Mouse (Mus musculus): ENCODE measurements at regions not wholly inside any gene's neighbourhood (a gene's known extent, or its start where the extent isn't known, plus 50 kb on each side); places are given as distances from the start of the nearest gene placed in this dataset.

DNA sequence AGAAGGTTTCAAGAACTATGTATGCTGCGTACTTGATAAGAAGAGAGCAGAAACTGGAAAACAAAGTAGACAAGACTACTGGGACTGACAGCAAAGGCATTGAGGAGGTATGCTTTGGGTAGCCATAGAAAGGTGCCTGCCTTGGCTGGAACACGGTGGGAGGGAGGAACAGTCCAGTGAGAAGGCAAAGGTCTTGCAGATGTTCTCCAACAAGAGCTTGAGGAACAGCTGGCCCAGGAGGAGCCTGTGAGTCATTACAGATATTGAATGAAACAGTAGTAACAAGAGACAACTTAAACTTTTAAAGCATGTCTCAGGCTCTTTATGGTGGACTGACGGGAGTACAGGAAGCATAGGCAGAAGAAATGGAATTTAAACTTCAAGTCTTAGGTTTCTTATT lies 424.9 kb upstream of the Sphkap start:
- DNase-seq = no peak

DNA sequence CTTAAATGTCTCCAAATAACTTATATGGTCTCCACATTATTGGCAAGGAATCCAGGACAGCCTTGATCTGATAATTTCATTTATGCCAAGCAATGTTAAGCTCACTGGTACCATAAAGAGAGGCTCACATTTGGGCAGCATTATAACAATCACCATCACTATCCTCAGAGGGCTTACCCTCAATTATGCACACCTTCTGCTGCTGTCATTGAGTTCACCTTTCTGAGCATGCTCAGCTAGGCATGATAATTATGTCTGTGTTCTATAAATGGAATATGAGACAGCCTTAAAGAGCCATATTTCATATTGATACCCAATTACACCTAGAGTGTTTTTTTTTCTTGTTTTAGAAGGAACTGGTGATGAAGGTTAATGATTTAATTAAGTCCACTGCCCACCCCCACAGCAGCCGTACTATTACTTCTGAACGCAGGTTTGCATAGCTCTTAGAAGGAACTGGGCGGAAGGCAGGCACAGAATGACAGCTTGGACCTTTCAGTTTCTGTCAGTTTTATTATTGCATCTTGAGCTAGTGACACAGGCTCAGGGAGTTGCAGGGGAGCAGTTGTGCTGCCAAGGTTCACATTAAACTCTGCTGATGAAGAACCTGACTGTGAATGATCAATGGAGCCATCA lies 424.0 kb upstream of the Sphkap start:
- DNase-seq = peak; percentile 13

DNA sequence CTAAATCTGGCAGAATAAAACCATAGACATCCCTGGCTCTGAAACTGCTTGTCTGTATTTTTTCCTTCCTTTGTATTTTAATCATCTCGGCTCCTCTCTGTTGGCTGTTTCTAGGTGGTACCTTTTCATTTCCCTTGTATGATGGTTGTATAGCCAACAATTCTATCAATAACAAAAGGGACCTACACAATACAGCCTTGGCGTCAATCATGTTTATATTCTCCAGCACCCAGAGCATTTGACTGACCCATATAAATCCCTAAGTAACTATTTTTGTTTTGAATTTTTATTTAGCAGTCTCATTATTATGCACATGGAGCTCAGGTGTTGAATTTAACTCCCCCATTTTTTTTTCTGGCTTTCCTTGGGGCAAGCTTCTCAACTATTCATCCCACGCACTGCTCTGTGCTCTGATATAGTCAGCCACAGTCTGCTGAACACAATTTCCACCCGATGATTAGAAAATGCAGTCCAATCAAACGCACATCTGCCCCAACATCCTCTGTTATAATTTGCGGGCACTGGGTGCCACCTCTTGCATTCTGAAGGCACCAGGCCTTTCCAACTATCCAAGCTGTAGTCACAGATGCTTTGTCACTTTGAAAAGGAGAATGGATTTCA lies 422.1 kb upstream of the Sphkap start:
- DNase-seq = no peak

- DNase-seq = peak; percentile 8
Observed at GRCm38 (mm10) chr1:83811162-83811561, 403.2 kb upstream of the Sphkap start.

GRCm38 (mm10) chr1:83808432-83808831 lies 400.4 kb upstream of the Sphkap start:
- DNase-seq = no peak

DNA sequence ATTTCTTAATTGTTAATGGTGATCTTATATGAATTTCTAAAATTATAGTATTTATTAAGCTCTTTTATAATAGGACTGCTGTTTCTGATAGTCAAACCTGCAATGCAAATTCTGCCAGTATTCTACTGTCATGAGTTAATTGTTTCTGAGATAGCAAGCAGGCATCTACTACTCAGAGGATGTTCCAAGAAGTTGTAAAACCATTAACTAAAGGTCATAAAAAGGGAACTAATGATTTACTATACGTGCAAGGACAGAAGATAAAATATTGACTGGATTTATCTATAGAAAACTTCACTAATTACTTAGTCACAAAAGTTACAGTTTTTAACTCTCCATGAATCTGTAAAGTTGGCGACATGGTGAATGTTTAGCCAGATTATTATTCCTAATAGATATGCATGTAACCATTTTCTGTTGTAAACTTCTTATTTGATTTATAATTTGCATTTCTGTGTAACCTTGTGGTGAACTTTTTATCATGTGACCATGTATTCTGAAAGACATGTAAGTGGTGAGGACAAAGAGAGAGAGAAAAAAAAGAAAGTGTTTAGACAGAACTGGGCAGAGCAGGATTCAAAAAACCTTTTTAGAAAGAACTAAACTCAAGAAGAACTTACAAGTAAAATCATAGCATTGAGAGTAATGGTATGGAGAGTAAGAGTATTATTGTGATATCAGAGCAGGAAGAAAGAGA lies 395.5 kb upstream of the Sphkap start:
- no peak for DNase-seq

DNA sequence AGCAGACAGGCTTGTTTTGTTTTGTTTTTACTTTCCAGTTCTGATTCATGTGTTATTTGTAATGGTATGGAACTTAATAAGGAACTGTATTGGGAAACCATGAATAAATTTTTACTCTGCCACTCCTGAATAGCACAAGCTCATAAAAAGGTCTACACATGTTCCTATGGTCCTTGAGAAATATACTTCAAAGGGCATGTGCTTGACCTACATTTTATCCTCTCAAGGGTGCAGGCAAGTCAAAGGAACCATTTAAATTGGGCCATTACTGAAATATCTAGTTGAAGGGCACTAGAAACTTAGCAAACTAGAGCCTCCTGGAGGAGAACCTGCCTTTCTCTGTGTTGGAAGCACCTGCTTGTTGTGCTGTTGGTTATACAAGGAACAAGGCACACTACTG lies 393.8 kb upstream of the Sphkap start:
- no peak for DNase-seq

DNA sequence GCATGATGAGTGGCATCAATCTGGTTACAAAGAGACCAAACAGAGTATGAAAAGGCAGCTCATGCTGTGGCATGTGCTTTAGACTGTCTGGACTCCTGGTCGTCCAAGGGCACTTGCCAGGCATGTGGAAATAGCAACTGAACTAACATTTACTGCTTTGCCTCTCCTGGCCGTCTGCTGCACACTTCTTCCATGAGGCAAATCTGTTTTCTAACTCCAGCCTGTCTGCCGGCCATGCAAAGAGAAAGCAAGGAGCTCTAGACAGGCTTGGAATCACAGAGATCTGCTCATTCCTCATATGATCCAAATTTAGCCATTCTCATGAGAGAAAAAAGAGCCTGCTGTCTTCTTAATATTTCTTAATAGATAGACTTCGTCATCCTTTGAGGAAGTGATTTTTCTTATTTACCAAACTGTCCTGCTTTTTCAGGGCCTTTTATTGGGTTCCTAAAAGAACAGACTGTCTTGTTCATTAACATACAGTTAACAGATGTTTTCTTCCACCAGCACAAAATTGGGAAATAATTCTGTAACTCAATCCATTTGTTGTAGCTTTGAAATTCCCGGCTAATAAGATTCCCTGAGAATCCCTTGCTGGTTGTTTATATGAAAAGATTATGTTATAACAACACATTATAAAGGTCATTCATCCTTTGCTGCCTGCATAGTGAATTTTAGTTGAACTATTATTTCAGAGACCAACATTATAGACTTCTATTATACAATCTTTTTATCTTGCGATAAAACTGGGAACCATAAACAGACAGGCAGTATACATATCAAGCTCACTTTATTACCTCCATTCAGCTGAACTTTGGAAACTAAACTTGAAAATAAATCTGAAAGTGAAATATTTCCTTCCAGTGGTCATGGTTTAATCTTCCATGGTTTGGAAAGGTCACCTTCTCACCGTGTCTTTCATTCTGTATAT lies 389.2 kb upstream of the Sphkap start:
- DNase-seq = peak; percentile 6

DNA sequence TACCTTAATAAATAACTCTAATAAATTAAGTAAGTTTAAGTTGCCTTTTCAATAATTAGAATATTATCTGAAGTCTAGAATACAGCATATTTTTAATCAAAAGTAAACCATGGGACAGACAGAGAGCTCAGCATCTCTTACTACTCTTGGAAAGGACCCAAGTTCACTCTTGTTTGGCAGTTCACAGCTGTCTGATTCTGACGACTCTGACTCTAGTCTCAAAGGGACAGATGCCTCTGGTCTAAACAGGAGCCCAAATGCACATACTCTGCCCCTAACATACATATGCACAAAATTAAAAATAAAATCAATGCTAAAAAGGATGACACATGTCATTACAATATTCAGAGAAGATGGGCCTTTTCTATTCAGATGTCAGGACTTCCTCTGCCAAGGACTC lies 369.2 kb upstream of the Sphkap start:
- no peak for DNase-seq

DNA sequence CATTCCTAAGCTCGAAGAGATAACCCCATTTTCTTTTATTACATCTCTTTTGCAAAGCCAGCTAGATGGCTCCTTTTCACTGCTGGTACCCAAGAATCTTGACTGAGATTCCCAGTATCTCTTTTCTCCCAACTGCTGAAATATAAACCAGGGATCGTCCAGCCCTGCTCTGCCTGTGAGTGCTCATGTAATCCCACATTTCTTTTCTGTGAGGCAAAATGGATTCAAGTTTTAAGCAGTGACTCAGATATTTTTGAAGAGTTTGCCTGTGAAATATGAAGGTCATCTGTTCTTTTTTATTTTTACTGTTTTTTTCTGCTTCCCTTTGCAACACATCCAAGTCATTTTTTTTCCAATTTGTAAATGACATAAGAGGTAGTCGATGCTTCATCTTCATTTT lies 363.2 kb upstream of the Sphkap start:
- no peak for DNase-seq

DNA sequence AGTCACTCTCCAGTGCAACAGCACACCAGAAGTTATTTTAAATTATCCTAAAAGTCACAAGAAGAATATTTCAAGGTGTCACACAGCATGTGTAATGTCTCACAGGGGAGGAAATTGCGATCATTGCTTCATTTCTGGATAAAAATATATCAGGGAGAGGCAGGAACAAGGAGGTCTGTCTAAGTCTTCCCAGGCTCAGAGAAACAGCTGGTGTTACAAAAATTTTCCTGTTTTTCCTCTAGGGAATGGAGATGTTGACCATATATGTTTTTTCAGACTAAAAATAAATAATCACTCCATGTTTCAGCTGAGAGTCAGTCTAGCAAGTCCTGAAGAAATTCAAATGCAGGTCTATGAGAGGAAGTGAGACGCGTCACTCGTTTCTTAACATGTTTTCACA lies 353.5 kb upstream of the Sphkap start:
- DNase-seq = no peak

GRCm38 (mm10) chr1:83756866-83757265 lies 348.9 kb upstream of the Sphkap start:
- DNase-seq = no peak

- no peak for DNase-seq
Observed at GRCm38 (mm10) chr1:83755336-83755735, 347.3 kb upstream of the Sphkap start.

GRCm38 (mm10) chr1:83752976-83753375 lies 345.0 kb upstream of the Sphkap start:
- DNase-seq = no peak

- DNase-seq = no peak
Observed at GRCm38 (mm10) chr1:83748974-83749373, 341.0 kb upstream of the Sphkap start.

- peak; percentile 18 for DNase-seq
Observed at GRCm38 (mm10) chr1:83748061-83748460, 340.1 kb upstream of the Sphkap start.

GRCm38 (mm10) chr1:83747412-83747811 lies 339.4 kb upstream of the Sphkap start:
- DNase-seq = peak; percentile 9

DNA sequence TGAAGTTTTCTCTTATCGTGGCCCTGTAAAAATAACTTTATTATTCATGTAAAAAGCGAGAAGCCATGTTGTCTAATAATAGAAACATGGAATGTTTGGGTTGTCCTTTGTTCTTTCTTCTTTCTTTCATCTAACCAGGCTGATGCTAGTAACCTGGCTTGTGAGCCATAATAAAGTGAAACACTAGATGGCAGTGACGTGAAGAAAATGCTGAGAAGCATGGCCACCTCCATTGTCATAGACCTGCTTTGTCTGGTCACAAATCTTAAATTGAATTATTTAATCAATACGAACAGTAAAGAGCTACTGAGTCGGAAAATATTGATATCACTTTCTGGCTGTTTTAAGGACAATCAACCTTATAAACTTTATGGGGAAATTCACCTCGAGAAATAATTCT lies 338.0 kb upstream of the Sphkap start:
- DNase-seq = peak; percentile 50

DNA sequence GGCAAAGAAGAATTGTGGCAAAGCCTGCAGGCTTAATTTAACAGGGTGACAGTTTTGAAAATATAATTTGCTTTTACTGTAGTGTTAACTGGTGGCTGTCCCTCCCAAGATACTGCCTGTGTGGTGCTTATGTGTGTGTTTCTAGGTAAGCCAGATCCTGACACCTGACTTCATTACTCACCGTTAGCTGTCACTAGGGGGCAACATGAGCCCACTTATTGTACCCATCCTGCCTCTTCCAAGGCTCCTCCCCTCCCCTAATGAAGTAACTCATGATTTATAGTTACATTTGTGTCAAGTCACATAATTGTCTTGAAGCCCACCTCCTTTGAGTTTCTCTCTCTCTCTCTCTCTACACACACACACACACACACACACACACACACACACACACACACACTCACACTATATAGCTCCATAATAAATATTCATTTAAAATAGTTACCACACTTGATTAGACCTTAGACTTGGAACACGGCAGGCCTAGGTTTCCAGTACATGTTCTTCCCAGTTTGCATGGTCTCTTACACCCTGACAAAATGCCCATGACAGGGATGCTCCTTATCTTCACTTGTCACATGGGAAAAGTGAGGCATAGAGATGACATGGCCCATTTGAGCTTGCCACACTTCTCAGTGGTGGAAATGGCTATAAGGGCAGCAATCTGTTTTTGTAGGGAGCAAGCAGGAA lies 328.6 kb upstream of the Sphkap start:
- peak; percentile 21 for DNase-seq

GRCm38 (mm10) chr1:83731682-83732081 lies 323.7 kb upstream of the Sphkap start:
- DNase-seq = no peak

DNA sequence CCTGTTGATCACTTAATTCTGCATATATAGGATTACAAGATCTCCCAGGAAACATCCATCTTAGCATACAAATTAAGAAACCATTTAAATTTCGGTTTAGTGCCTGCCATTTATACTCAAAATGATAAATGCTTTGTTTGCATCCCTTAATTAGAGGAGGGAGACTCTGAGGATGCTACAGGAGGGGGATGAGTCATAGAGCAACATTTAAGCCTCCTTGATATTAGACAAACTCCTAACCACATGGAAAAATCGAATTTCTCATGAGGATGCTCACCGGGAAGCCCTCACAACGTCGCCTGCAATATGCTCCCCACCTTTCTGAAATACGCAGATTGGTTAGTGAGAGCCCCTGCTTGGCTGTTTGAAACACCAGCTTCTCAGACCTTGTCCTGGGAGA lies 320.8 kb upstream of the Sphkap start:
- no peak for DNase-seq

GRCm38 (mm10) chr1:83727938-83728337 lies 319.9 kb upstream of the Sphkap start:
- no peak for DNase-seq

DNA sequence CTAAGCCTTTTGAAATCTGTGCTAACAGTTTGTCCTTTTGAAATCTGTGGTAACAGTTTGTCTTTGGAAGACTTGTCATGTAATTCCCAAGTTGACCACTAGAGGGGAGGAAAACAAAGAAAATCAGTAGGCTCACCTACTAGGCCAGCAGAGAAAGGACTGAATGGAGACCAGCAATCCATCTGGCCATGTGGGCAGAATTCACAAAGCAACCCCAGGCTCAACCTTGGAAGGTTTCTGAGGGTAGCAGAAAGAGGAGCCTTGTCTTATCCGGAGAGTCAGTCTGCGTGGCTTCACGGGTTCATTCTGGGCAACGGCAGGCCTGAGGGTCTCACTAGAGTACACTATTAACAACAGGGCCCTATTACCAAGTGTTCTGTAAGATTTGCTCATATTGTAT lies 319.2 kb upstream of the Sphkap start:
- DNase-seq = peak; percentile 9
